9 mouse cellular contexts compared by ENCODE assay signal in genomic region chr10:78399090-78399657, GRCm38 (mm10). TPM values are rescaled to one million over a fixed set of nuclear protein-coding genes. Genes with fewer than 3 reads are reported as not detected.
DNase-seq lines count a peak whose midpoint lies in the region; ATAC-seq and TF ChIP-seq lines count a peak whose summit lies in the region.
"Had no signal": no experiment of that assay in that cellular context is flagged by ENCODE, and none has a peak within 500 bp of the region (broad histone marks: within the 10 kb centered on the region; RNA-seq: fewer than 3 reads in every experiment).

No protein-coding gene starts in this region.

- no peak for TF ChIP-seq POLR2A in spleen, adult 2 months (IDR thresholded peaks at IDR 0.05; ENCODE audit: low read depth, low read length)

- 0 out of 2 replicates have a peak overlapping the region, but pooled peaks have one; percentile 3 for H3K9ac ChIP-seq in hindbrain, postnatal 0 days (replicated peaks; ENCODE audit: low read length)
- H3K9ac ChIP-seq in liver, embryonic 15.5 days, result no peak overlapping the region
- H3K9ac ChIP-seq: neural tube, embryonic 12.5 days had no signal

- H3K4me2 ChIP-seq in hindbrain, postnatal 0 days (ENCODE audit: low read depth, low read length), result no peak overlapping the region
- no peak overlapping the region for H3K4me2 ChIP-seq in liver, embryonic 15.5 days
- H3K4me2 ChIP-seq: neural tube, embryonic 12.5 days had no signal

- H3K4me3 ChIP-seq in spleen, adult 2 months (ENCODE audit: extremely low read depth, insufficient read depth, insufficient read length), result no peak overlapping the region
- no peak overlapping the region for H3K4me3 ChIP-seq in hindbrain, postnatal 0 days (ENCODE audit: low read length)
- H3K4me3 ChIP-seq in liver, embryonic 15.5 days (replicated peaks), result no peak overlapping the region
- H3K4me3 ChIP-seq: neural tube, embryonic 12.5 days had no signal

- H3K36me3 ChIP-seq in spleen, adult 2 months (ENCODE audit: control insufficient read depth, insufficient read depth, low read length), result peaks cover 34% of the 10 kb centered on the region
- H3K36me3 ChIP-seq in hindbrain, postnatal 0 days (ENCODE audit: insufficient read depth, low read length), result peaks cover 43% of the 10 kb centered on the region
- H3K36me3 ChIP-seq in liver, embryonic 15.5 days (replicated peaks), result peaks cover 48% of the 10 kb centered on the region

- peak overlapping the region; percentile 23 for H3K27ac ChIP-seq in spleen, adult 2 months (ENCODE audit: insufficient read depth, low read length)
- peak overlapping the region; percentile 51; the same call in 1 of the 2 replicates for H3K27ac ChIP-seq in hindbrain, postnatal 0 days
- peak overlapping the region; percentile 74 for H3K27ac ChIP-seq in liver, embryonic 15.5 days (replicated peaks)
- H3K27ac ChIP-seq: neural tube, embryonic 12.5 days had no signal

- peak; percentile 45 for ATAC-seq in hindbrain, postnatal 0 days
- peak; percentile 79 for ATAC-seq in liver, embryonic 15.5 days (ENCODE audit: insufficient read depth)

- peak; percentile 17 to 59 for DNase-seq in spleen, adult 2 months (ENCODE audit: low read depth in 1 of 2, low spot score in 2 of 2)
- DNase-seq in spleen, postnatal 14 days (ENCODE audit: low spot score in 2 of 2), result no peak
- peak; percentile 74 for DNase-seq in c-Kit-positive CD71-positive TER-119-positive erythroid progenitor cells, embryonic 14.5 days (ENCODE audit: low spot score)
- peak; percentile 63 for DNase-seq in hindbrain, postnatal 0 days (ENCODE audit: low spot score)
- DNase-seq in spleen, postnatal 36 days (ENCODE audit: low spot score in 2 of 2), result peak; percentile 36 to 44
- DNase-seq in gastrocnemius, postnatal 10 days, result no peak
- DNase-seq in urinary bladder, postnatal 10 days (ENCODE audit: low spot score), result no peak

- no peaks in the 10 kb centered on the region for H3K9me3 ChIP-seq in hindbrain, postnatal 0 days (ENCODE audit: low read length)
- H3K9me3 ChIP-seq in liver, embryonic 15.5 days (replicated peaks), result no peaks in the 10 kb centered on the region
- H3K9me3 ChIP-seq: neural tube, embryonic 12.5 days had no signal

- peaks cover 5% of the 10 kb centered on the region; the same call in 1 of the 2 replicates for H3K4me1 ChIP-seq in spleen, adult 2 months (ENCODE audit: control insufficient read depth, insufficient read depth, insufficient read length)
- H3K4me1 ChIP-seq in hindbrain, postnatal 0 days (ENCODE audit: insufficient read depth, low read length), result peaks cover 6% of the 10 kb centered on the region; the same call in 1 of the 2 replicates
- peaks cover 29% of the 10 kb centered on the region for H3K4me1 ChIP-seq in liver, embryonic 15.5 days (replicated peaks)

- WGBS in spleen, adult 2 months, result 41% methylated on average over 17 of the region's 17 CpGs
- WGBS in hindbrain, postnatal 0 days, result 31% methylated on average over 17 of the region's 17 CpGs
- WGBS in liver, embryonic 15.5 days (ENCODE audit: insufficient replicate concordance), result 39% methylated on average over 17 of the region's 17 CpGs

- H3K27me3 ChIP-seq in spleen, adult 2 months (ENCODE audit: control insufficient read depth, insufficient read depth, low read length), result no peaks in the 10 kb centered on the region
- H3K27me3 ChIP-seq in hindbrain, postnatal 0 days (ENCODE audit: insufficient read depth, low read length), result no peaks in the 10 kb centered on the region
- peaks cover 5% of the 10 kb centered on the region; the same call in 1 of the 2 replicates for H3K27me3 ChIP-seq in liver, embryonic 15.5 days
- H3K27me3 ChIP-seq: neural tube, embryonic 12.5 days had no signal

- no peak for TF ChIP-seq CTCF in spleen, adult 2 months (IDR thresholded peaks at IDR 0.05; ENCODE audit: extremely low read depth, insufficient read depth, insufficient read length, insufficient replicate concordance)
- no peak for TF ChIP-seq CTCF in hindbrain, postnatal 0 days (IDR thresholded peaks at IDR 0.05; ENCODE audit: low read depth)

RNA-seq across cellular contexts. Expression of gene Rrp1, which starts 13.7 kb away (rescaled TPM):
- polyA plus RNA-seq in spleen, adult 2 months (2012; rRNA removed), result 60.2 and 62.0 TPM in 2 replicates
- total RNA-seq in hindbrain, postnatal 0 days (2014; rRNA removed), result 176 and 179 TPM in 2 replicates
- polyA plus RNA-seq in hindbrain, postnatal 0 days (2015; fragmentation: Nextera tagmentation; extraction: Ambion mirVana), result 429 and 435 TPM in 2 replicates
- polyA plus RNA-seq in liver, embryonic 15.5 days (2015; fragmentation: Nextera tagmentation; extraction: Ambion mirVana), result 110 and 119 TPM in 2 replicates
- total RNA-seq in gastrocnemius, postnatal 10 days (2021), result 10 to 100 TPM; 82.0 to 91.3 TPM

RNA-seq across cellular contexts. Expression of gene Cstb, which starts 26.3 kb away (rescaled TPM):
- 18.6 and 20.4 TPM in 2 replicates for polyA plus RNA-seq in spleen, adult 2 months (2012; rRNA removed)
- 80.6 and 84.4 TPM in 2 replicates for total RNA-seq in hindbrain, postnatal 0 days (2014; rRNA removed)
- polyA plus RNA-seq in hindbrain, postnatal 0 days (2015; fragmentation: Nextera tagmentation; extraction: Ambion mirVana), result 147 and 148 TPM in 2 replicates
- polyA plus RNA-seq in liver, embryonic 15.5 days (2015; fragmentation: Nextera tagmentation; extraction: Ambion mirVana), result 85.5 and 95.3 TPM in 2 replicates
- 10 to 100 TPM; 28.5 to 40.5 TPM for total RNA-seq in gastrocnemius, postnatal 10 days (2021)

RNA-seq across cellular contexts. Expression of gene Agpat3, which starts 46.9 kb away (rescaled TPM):
- polyA plus RNA-seq in spleen, adult 2 months (2012; rRNA removed), result 177 and 205 TPM in 2 replicates
- total RNA-seq in hindbrain, postnatal 0 days (2014; rRNA removed), result 123 and 158 TPM in 2 replicates
- 115 and 117 TPM in 2 replicates for polyA plus RNA-seq in hindbrain, postnatal 0 days (2015; fragmentation: Nextera tagmentation; extraction: Ambion mirVana)
- polyA plus RNA-seq in liver, embryonic 15.5 days (2015; fragmentation: Nextera tagmentation; extraction: Ambion mirVana), result 33.1 and 46.0 TPM in 2 replicates
- 100 to 1,000 TPM; 182 to 191 TPM for total RNA-seq in gastrocnemius, postnatal 10 days (2021)

Comparison
In these comparisons a context has a peak if more than half of its experiments do, and no peak if none do; other contexts are left out.
1. DNase-seq: peak in spleen, adult 2 months (2 of 2), c-Kit-positive CD71-positive TER-119-positive erythroid progenitor cells, embryonic 14.5 days (single experiment), hindbrain, postnatal 0 days (single experiment) and spleen, postnatal 36 days (2 of 2); none in spleen, postnatal 14 days (0 of 2), gastrocnemius, postnatal 10 days (single experiment) and urinary bladder, postnatal 10 days (single experiment).
2. H3K27ac ChIP-seq: peak in every context shown above with its lines; median percentile 74 in liver, embryonic 15.5 days; 51 in hindbrain, postnatal 0 days; 23 in spleen, adult 2 months.